Mouse (Mus musculus) neural tube, embryonic 14.5 days (tissue): ENCODE data around the gene Qsox2. TPM values are rescaled to one million over a fixed set of nuclear protein-coding genes. Genes with fewer than 3 reads are reported as not detected.

Experiments
- ATAC-seq: fragments of 200-750 bp; cut with Nextera tagmentation; 2 replicates; pipeline ENCODE4 v1.8.0; 2017; ENCODE audit warnings: low read depth, mild to moderate bottlenecking, moderate TSS enrichment, moderate library complexity
- H3K27ac ChIP-seq: fragments of 300-500 bp; sonication (generic); 2 replicates; pipeline ENCODE4 v1.5.1; 2014; ENCODE audit warnings: low read depth, mild to moderate bottlenecking, control low read depth, low read length, moderate library complexity, mixed read lengths
- H3K27me3 ChIP-seq: fragments of 300-500 bp; sonication (generic); 2 replicates; pipeline ENCODE4 v1.6.1; 2014; ENCODE audit warnings: low read length; ENCODE audit not compliant: control insufficient read depth, insufficient read depth
- H3K36me3 ChIP-seq: fragments of 300-500 bp; sonication (generic); 2 replicates; pipeline ENCODE4 v1.6.1; 2014; ENCODE audit warnings: low read length, mixed read lengths; ENCODE audit not compliant: control insufficient read depth, insufficient read depth
- H3K4me1 ChIP-seq: fragments of 300-500 bp; sonication (generic); 2 replicates; pipeline ENCODE4 v1.6.1; 2014; ENCODE audit warnings: low read length; ENCODE audit not compliant: control insufficient read depth, insufficient read depth
- H3K4me2 ChIP-seq: fragments of 300-500 bp; sonication (generic); 2 replicates; pipeline ENCODE4 v1.6.1; 2014; ENCODE audit warnings: mild to moderate bottlenecking, low read depth, low read length, control low read depth
- H3K4me3 ChIP-seq: fragments of 300-500 bp; sonication (generic); 2 replicates; pipeline ENCODE4 v1.5.1; 2014; ENCODE audit warnings: low read depth, low read length, control low read depth, mixed read lengths
- H3K9ac ChIP-seq: fragments of 300-500 bp; sonication (generic); replicated peaks from 2 replicates; pipeline ENCODE4 v1.6.1; 2014; ENCODE audit warnings: low read depth, mild to moderate bottlenecking, control low read depth, low read length, mixed read lengths
- H3K9me3 ChIP-seq: fragments of 300-500 bp; sonication (generic); 2 replicates; pipeline ENCODE4 v1.6.1; 2016; ENCODE audit warnings: low read length; ENCODE audit not compliant: control insufficient read depth
- WGBS: fragments of 180-500 bp; shearing (Covaris S2); extraction: QIAGEN DNeasy Blood & Tissue Kit; methylation state at CpG from one replicate; pipeline ENCODE4 v1.1.7; 2014; 5-methylcytosine and 5-hydroxymethylcytosine counted together
- polyA plus RNA-seq: library from polyadenylated mRNA; unstranded; fragments of >200 nt; fragmentation: Nextera tagmentation; extraction: Ambion mirVana; gene quantifications from 2 replicates; pipeline ENCODE4 v1.2.1, GENCODE M21; 2014

The Qsox2 gene
- polyA plus RNA-seq = 16.1 and 17.3 TPM in 2 replicates

GRCm38 (mm10) chr2:26237290-26237782, at the start of gene Qsox2:
TSS of gene Qsox2 (minus strand) at chr2:26237525.
- H3K27ac ChIP-seq = peak within 1 kb of the TSS; percentile 81
- peak; percentile 91 for ATAC-seq
- peak within 1 kb of the TSS; percentile 94 for H3K4me3 ChIP-seq
- no peaks in the 10 kb centered on the region for H3K27me3 ChIP-seq
- H3K9me3 ChIP-seq = no peaks in the 10 kb centered on the region
- under 1% methylated on average over 36 of the region's 36 CpGs for WGBS
- H3K36me3 ChIP-seq = no peaks in the 10 kb centered on the region
- H3K4me1 ChIP-seq = peaks cover 13% of the 10 kb centered on the region; the same call in 1 of the 2 replicates
- H3K4me2 ChIP-seq = peak within 1 kb of the TSS; percentile 84
- H3K9ac ChIP-seq = peak within 1 kb of the TSS; percentile 88

DNA sequence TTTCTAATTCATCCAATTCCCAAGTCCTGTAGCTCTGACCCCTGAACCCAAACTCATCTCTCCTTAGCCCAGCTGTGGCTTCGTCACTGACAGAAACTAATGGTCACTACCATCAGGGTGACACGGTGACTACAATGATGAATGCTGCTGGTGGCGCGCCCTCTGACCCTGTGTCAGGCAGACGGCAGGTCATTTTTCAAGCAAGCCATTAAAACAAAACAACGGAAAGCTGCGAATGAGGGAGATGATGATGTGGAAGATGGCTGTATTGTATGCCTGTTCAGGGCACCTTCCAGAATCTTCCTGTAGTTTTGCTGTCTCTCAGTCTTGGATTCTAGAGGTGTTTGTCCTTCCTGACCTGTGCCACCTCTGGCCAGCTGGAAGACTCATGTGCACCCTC, 49.1 kb upstream of the Qsox2 start:
- Histone ChIP-seq H3K36me3 (no peaks in the 10 kb centered on the region), H3K27me3 (no peaks in the 10 kb centered on the region; the same call in 1 of the 2 replicates), H3K9me3 (no peaks in the 10 kb centered on the region), H3K27ac (no peak overlapping the region), H3K4me1 (no peaks in the 10 kb centered on the region), H3K9ac (no peak overlapping the region), H3K4me3 (no peak overlapping the region), H3K4me2 (no peak overlapping the region)
- no peak for ATAC-seq
- WGBS = 33% methylated on average over 7 of the region's 7 CpGs

DNA sequence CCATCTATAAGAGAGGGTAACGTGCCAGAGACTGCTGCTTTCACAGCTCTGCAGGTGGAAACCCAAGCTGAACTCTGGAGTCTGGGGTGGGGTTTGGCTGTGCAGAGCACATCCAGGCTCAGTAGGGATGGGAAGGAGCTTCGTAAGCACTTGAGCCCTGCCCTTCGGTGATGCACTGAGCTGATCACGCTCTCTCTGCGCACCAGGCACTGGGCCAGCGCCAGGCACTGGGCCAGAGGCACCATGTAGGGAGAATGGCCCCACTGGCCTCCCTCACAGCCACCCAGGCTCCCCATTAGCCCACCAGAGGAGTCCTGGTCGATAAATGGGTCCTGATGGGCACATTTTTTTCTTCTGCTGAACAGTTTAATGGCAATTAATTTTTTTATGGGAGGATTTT, 48.5 kb upstream of the Qsox2 start:
- H3K27ac ChIP-seq = no peak overlapping the region

GRCm38 (mm10) chr2:26280594-26280993, 43.3 kb upstream of the Qsox2 start:
- Histone ChIP-seq H3K4me3 (no peak overlapping the region), H3K27ac (no peak overlapping the region), H3K36me3 (no peaks in the 10 kb centered on the region), H3K4me1 (no peaks in the 10 kb centered on the region), H3K9me3 (no peaks in the 10 kb centered on the region), H3K9ac (no peak overlapping the region), H3K27me3 (no peaks in the 10 kb centered on the region; the same call in 1 of the 2 replicates), H3K4me2 (no peak overlapping the region)
- 85% methylated on average over 11 of the region's 11 CpGs for WGBS
- no peak for ATAC-seq

More for the DNA sequence above, 48.5 kb upstream of the Qsox2 start:
- ATAC-seq = peak; percentile 84
- Histone ChIP-seq H3K4me2 (no peak overlapping the region), H3K27me3 (no peaks in the 10 kb centered on the region; the same call in 1 of the 2 replicates), H3K9ac (no peak overlapping the region), H3K4me1 (no peaks in the 10 kb centered on the region), H3K36me3 (no peaks in the 10 kb centered on the region), H3K9me3 (no peaks in the 10 kb centered on the region), H3K4me3 (no peak overlapping the region)
- 43% methylated on average over 7 of the region's 7 CpGs for WGBS

DNA sequence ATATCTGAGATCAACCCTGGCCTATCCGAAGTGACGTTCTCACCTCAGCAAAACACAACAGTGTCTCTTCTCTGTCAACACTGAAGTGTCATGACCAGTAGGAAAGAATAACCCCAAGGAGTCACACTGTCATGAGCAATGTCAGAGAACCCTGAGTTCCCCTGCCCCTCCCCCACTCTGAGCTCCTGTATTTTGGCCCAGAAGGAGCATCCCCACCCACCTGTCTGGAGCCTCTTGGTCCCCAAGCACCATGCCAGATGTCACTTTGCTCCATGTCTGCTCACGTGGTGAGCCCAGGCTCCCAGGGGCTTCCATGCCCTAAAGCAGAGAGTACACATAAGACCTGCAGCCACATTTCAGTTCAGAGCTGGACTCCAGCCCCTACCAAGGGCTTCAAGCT, 42.4 kb upstream of the Qsox2 start:
- no peak overlapping the region for H3K4me3 ChIP-seq
- H3K9ac ChIP-seq = no peak overlapping the region
- no peak overlapping the region for H3K27ac ChIP-seq
- no peaks in the 10 kb centered on the region for H3K4me1 ChIP-seq
- no peak overlapping the region for H3K4me2 ChIP-seq
- WGBS = 76% methylated on average over 3 of the region's 3 CpGs
- H3K27me3 ChIP-seq = no peaks in the 10 kb centered on the region; the same call in 1 of the 2 replicates
- ATAC-seq = no peak
- no peaks in the 10 kb centered on the region for H3K9me3 ChIP-seq
- no peaks in the 10 kb centered on the region for H3K36me3 ChIP-seq

GRCm38 (mm10) chr2:26273611-26274010, 36.3 kb upstream of the Qsox2 start:
- no peak overlapping the region for H3K9ac ChIP-seq
- H3K36me3 ChIP-seq = no peaks in the 10 kb centered on the region
- no peak overlapping the region for H3K27ac ChIP-seq
- H3K4me2 ChIP-seq = no peak overlapping the region
- WGBS = 18% methylated on average over 7 of the region's 7 CpGs
- no peaks in the 10 kb centered on the region for H3K27me3 ChIP-seq
- ATAC-seq = 0 out of 2 replicates have a peak, but pooled peaks have one; percentile 56
- no peaks in the 10 kb centered on the region for H3K9me3 ChIP-seq
- H3K4me3 ChIP-seq = no peak overlapping the region
- no peaks in the 10 kb centered on the region for H3K4me1 ChIP-seq

- H3K4me1 ChIP-seq = no peaks in the 10 kb centered on the region
- no peaks in the 10 kb centered on the region for H3K27me3 ChIP-seq
- H3K9me3 ChIP-seq = no peaks in the 10 kb centered on the region
- H3K4me2 ChIP-seq = no peak overlapping the region
- no peak for ATAC-seq
- WGBS = 77% methylated on average over 3 of the region's 3 CpGs
- H3K4me3 ChIP-seq = no peak overlapping the region
- no peaks in the 10 kb centered on the region for H3K36me3 ChIP-seq
- H3K27ac ChIP-seq = no peak overlapping the region
- H3K9ac ChIP-seq = no peak overlapping the region
These were observed 30.9 kb upstream of the Qsox2 start for GRCm38 (mm10) chr2:26268216-26268615.

- H3K4me2 ChIP-seq = no peak overlapping the region
- no peak overlapping the region for H3K4me3 ChIP-seq
- H3K27ac ChIP-seq = no peak overlapping the region
- no peaks in the 10 kb centered on the region for H3K4me1 ChIP-seq
- WGBS = 81% methylated on average over 10 of the region's 10 CpGs
- no peak overlapping the region for H3K9ac ChIP-seq
- H3K36me3 ChIP-seq = no peaks in the 10 kb centered on the region
- no peak for ATAC-seq
- H3K27me3 ChIP-seq = no peaks in the 10 kb centered on the region
- no peaks in the 10 kb centered on the region for H3K9me3 ChIP-seq
These were observed 28.9 kb upstream of the Qsox2 start for GRCm38 (mm10) chr2:26266066-26266742.

DNA sequence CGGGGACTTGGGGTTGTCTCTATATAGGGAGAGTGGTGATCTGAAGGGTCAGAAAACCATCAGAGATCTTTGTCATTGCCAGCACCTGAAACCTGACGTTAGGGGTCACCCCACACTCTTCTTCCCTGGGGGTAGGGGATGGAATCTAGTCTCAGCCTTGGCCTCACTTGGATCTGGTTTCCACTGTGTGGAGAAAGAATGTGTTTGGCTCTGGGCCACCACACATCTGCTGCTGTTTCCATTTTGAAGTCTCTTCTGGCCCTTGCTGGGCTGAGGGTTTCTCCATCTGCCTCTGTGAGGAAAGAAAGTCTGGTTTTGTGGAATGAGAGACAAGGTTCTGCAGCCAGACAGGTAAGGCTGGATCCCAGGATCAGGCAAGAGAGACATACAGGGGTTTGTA, 27.8 kb upstream of the Qsox2 start:
- Histone ChIP-seq H3K4me2 (no peak overlapping the region), H3K4me1 (no peaks in the 10 kb centered on the region), H3K36me3 (no peaks in the 10 kb centered on the region), H3K27ac (no peak overlapping the region), H3K9me3 (no peaks in the 10 kb centered on the region), H3K9ac (no peak overlapping the region), H3K27me3 (no peaks in the 10 kb centered on the region), H3K4me3 (no peak overlapping the region)
- WGBS = 74% methylated on average over 2 of the region's 2 CpGs
- no peak for ATAC-seq
